Mouse (Mus musculus) colon, adult 2 months (tissue): Measurements from ENCODE around the gene Prickle2. TPM values are rescaled to one million over a fixed set of nuclear protein-coding genes. Genes with fewer than 3 reads are reported as not detected.

Experiments used
- polyA plus RNA-seq: library from polyadenylated mRNA; depleted of rRNA; stranded (reverse); fragments of >200 nt; gene quantifications from 2 replicates; pipeline ENCODE4 v1.2.3, GENCODE M21; 2012; rRNA removed

Prickle2 gene
- 2.9 and 3.1 TPM in 2 replicates for polyA plus RNA-seq

DNA sequence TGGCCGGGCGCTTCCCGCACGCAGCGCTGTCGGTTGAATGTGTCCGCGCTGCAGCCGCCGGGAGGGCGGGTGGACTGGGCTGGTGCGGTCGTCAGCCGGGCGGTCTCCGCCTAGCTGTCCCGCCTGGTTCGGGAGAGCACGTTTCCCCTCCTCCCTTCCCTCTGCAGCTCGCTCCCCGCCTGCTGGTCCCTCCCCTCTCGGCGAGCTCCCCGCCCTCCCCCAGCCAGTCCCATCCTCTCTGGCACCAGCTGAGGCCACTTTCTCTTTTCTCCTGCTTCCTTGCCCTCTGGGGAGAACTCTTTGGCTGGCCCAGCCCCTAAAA is at the start of gene Prickle2:
Gene Prickle2 (minus strand): TSS at position 11 of the 322 bp plus-strand sequence.

Other genes with a start within 250 kb of the Prickle2 start
- gene A730049H05Rik, start 110.3 kb upstream of the Prickle2 start, polyA plus RNA-seq: not detected in 2 replicates
- gene Gm15737, start 163.2 kb upstream of the Prickle2 start, polyA plus RNA-seq: 0.03 TPM in 1 of 2 replicates, not detected in the other
- gene Adamts9, start 237.3 kb upstream of the Prickle2 start, polyA plus RNA-seq: 2.0 and 2.1 TPM in 2 replicates